Mouse (Mus musculus) duodenum, adult 2 months (tissue): ENCODE measurements around the gene Ocm. TPM values are rescaled to one million over a fixed set of nuclear protein-coding genes. Genes with fewer than 3 reads are reported as not detected.

ENCODE experiments used
- polyA plus RNA-seq: library from polyadenylated mRNA; depleted of rRNA; stranded (reverse); fragments of >200 nt; gene quantifications from 2 replicates; pipeline ENCODE4 v1.2.3, GENCODE M21; 2012; ENCODE audit warnings: low replicate concordance; rRNA removed

Ocm gene
- polyA plus RNA-seq = 0.43 and 3.4 TPM in 2 replicates

DNA sequence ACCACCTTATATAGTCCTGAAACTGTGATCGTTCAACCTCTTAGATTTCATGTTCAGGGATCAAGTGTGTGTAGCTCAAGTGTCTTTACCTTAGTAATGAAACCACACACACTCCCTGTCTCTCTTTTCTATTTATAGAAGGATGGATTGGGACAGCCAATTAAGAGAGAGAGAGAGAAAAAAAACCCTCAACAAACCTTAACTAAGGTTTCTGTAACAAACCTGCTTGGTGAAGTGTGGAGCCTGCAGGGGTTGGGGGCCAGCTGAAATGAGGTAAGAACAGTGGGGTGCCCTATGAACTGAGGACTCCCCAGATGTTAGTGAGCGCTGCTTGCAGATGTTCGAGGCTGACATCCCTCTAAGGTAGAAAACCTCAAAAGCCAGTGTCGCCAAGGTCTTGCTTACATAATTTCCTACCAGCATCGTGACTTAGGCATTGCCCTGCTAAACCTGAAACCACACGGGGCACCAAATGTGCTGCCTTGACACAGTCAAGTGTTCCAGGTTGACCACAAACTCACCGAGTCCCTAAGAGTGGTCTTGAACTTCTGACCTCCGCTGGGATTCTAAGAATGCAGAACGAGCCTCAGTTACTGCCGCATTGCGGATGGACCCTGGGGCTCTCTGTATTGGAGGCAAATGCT, at the start of gene Ocm:
Gene Ocm, minus strand, starts transcription at position 51 of the 644 bp plus-strand sequence.

DNA sequence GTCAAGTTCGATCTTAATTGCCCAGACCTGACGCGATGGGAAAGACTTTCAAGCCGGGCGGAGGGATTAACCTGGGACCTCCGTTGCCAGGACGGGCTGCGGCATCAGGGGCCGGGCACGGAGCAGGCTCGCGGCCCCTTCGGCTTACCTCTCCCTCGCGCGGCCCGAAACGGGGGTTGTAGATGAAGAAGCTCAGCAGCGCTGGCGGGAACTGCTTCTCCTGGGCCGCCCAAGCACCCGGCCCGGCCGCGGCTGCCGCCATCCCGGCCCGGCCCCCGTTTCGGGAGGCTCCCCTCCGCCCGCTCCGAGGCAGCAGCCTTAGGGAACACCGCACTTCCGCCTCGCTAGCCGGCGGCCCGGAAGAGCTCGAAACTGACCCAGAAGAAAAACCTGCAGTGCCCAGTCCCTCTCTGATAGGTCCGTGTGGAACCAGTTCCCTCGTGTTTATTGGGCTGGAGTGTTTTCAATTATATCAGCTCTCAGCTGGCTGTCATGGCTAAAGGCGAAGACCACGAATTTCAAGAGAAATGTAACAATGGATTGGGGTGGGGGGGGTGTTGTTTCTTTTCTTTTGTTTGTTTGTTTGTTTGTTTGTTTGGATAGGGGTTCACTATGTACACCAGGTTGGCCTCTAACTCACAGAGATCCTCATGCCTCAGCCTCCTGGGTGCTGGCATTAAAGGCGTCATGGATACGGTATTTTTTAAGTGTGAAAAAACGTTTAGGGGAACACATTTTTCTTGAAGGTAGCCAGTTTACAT, 11.7 kb downstream of the Ocm start, which contains the start of gene Ccz1:
Gene Ccz1, minus strand, starts transcription at position 327 of the 761 bp plus-strand sequence.

Other genes starting within 250 kb of the Ocm start
- 14.8 and 31.2 TPM in 2 replicates for gene Eif2ak1, start 208.9 kb downstream of the Ocm start, polyA plus RNA-seq
- gene Ankrd61, start 129.0 kb downstream of the Ocm start, polyA plus RNA-seq = 0.11 TPM in 1 of 2 replicates, not detected in the other
- gene Aimp2, start 116.8 kb downstream of the Ocm start, polyA plus RNA-seq = 47.8 and 60.5 TPM in 2 replicates
- gene Pms2, start 116.7 kb downstream of the Ocm start, polyA plus RNA-seq = 0.62 and 0.85 TPM in 2 replicates
- not detected in 2 replicates for gene Gm42421, start 98.5 kb downstream of the Ocm start, polyA plus RNA-seq
- not detected in 2 replicates for gene Rsph10b, start 93.6 kb downstream of the Ocm start, polyA plus RNA-seq
- gene Ccz1, start 11.8 kb downstream of the Ocm start, polyA plus RNA-seq = 3.2 and 4.4 TPM in 2 replicates
- gene Lmtk2, start 73.8 kb upstream of the Ocm start, polyA plus RNA-seq = 18.1 and 18.5 TPM in 2 replicates
- gene Bhlha15, start 163.6 kb upstream of the Ocm start, polyA plus RNA-seq = 8.1 and 13.3 TPM in 2 replicates
- gene Tecpr1, start 196.9 kb upstream of the Ocm start, polyA plus RNA-seq = 18.8 and 25.7 TPM in 2 replicates
- 183 and 336 TPM in 2 replicates for gene Bri3, start 217.8 kb upstream of the Ocm start, polyA plus RNA-seq